Mouse (Mus musculus) cerebellum, adult 11 months (tissue): ENCODE measurements at regions not wholly inside any gene's neighbourhood (a gene's known extent, or its start where the extent isn't known, plus 50 kb on each side); places are given as distances from the start of the nearest gene placed in this dataset.
A peak's percentile ranks its signal among the peaks of the same experiment; 100 is the strongest.

Experiments used
- DNase-seq: peaks from one replicate; pipeline ENCODE4 v3.0.0; 2022

DNA sequence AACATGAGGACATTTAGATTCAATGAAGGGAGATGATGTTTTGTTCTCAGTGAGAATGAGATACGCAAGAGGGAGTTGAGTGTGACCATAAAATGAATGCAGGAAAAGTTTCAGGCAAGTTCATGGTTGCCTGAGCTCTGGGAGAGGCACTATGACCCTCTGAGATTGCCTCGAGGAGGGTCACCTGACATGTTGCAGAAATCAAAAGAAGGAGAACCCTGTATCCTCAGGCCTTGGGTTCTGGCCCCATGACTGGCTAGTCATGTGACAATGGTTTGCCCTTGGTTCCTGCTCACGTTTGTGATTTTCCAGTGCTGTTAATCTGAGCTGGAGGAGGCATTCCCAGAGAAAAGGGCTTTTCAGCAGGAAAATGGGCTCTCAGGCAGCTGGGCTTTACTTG lies 98.9 kb downstream of the Mab21l3 start:
- DNase-seq: no peak

GRCm38 (mm10) chr3:101749031-101749632 lies 99.6 kb downstream of the Mab21l3 start:
- no peak for DNase-seq

DNA sequence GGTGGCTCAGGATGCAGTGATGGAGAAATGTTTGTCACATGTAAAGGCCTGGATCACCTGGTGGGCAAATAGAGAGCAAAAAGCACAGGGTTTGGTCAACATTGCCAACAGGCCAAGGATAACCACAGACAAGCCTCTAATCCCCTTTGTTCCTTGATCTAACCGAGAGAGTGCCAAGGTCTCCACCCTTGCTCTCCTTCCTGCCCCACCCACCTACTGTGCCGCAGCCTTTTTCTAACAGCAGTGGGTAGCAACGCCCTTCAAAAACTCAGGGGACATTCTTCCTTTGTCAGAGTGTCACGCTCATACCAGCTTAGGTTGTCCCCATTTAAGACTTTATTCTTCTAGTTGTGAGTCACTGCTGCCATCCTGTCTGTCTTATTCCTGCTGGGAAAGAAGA lies 100.6 kb downstream of the Mab21l3 start:
- no peak for DNase-seq

DNA sequence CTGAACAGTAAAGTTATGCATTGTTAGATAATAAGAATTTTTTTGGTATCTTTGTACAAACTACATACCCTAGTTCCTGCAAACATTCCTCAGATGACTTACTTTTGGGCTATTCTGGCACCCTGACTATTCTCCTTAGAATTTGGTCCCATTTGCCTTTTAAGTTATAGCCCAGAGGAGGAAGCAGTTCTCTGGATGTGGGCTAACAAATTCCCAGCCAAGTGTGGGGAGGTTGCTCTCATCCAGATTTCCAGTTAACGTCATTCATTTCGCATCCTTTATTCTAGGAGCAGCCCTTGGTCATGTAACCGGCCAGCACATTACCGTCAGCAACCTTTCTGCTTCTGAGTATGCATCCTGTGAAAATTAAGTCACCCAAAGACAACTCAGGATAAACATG lies 107.9 kb downstream of the Mab21l3 start:
- no peak for DNase-seq

- no peak for DNase-seq
Measured at GRCm38 (mm10) chr3:101737197-101737596, 111.6 kb downstream of the Mab21l3 start.

- DNase-seq: no peak
Measured at GRCm38 (mm10) chr3:101729044-101729443, 119.7 kb downstream of the Mab21l3 start.

GRCm38 (mm10) chr3:101722926-101723325 lies 118.4 kb upstream of the Atp1a1 start:
- DNase-seq: no peak

DNA sequence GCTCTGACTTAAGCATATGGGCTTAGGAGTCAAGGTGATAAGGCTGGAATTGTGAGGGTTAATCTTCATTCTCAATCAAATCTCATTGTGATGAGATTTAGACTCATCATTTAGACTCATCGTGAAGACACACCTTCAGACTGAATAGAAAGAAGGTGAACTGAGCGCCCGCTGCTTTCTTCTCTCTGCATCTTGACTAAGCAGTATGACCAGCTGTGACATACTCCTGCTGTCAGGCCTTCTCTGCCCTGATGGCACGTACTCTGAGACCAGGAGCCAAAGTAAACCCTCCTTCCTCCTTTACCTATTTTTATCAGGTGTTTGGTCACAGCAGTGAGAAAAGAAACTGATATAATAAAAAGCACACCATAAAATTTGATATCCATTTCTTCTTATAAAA lies 117.5 kb upstream of the Atp1a1 start:
- DNase-seq: no peak

GRCm38 (mm10) chr3:101715416-101715815 lies 110.9 kb upstream of the Atp1a1 start:
- DNase-seq: no peak

DNA sequence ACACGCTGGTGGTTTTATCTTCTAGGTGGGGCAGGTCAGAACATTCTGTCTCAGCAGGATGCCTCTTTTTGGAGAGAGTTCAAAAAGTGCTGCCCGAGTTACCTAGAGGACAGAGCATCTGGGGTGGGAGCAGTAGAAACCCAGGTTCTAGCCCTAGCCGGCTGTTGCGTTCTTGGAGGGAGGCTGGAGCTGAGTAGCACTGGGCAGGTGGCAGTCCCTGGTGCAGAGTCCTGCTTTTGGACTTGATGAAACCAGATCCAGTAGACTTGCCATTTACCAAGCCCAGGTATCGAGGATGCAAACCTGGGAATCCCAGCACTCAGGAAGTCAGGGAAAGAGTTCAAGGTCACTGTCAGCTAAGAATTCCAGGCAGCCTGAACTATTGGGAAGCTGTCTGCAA lies 110.3 kb upstream of the Atp1a1 start:
- no peak for DNase-seq

DNA sequence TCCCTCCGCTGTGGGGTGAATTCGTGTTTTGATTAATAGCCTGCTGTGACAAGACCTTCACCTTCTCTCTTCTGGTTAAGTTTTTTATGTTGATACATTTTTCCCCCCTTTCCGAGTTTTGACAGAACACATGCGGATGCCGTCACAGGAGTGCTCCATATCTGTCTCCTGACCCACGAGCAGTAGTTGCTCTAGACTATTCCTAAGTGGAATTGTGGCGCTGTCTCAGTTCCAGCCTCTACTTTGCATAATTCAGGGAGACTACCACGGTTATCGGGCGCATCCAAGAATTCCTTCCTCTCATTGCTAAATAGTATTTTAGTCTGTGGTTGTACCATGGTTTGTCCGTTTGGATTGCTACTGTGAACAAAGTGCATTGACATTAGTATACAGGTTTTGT lies 109.2 kb upstream of the Atp1a1 start:
- DNase-seq: no peak

GRCm38 (mm10) chr3:101713138-101713638 lies 108.7 kb upstream of the Atp1a1 start:
- no peak for DNase-seq

GRCm38 (mm10) chr3:101712666-101713065 lies 108.2 kb upstream of the Atp1a1 start:
- DNase-seq: no peak

DNA sequence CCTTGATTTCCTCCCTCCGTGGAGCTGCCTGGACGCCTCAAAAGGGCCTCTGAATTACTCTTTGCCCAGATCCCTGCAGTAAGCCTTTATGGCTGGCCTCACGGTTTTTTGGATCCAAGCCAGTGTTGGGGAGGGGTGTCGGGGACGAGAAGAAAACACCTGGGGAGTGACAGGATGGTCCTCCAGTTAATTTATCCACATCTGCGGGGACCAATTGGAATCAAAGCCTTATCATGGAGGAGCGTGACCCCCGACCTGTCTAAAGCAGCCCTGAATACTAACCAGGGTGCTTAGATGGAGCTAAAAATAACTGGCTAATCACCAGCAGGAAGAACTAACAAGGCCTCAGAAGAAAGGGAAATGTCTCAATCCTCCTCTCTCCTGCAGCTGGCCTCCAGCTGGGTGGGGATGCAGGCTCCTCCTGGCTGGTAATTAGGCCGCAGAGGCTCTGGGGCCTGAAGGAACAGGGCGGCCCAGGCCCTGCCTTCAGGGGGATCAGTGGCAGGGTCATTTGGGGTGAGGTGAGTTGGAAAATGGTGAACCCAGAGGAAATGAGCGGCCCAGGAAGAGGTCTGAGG lies 107.2 kb upstream of the Atp1a1 start:
- DNase-seq: no peak

- DNase-seq: no peak
Measured at GRCm38 (mm10) chr3:101709379-101709970, 105.0 kb upstream of the Atp1a1 start.

DNA sequence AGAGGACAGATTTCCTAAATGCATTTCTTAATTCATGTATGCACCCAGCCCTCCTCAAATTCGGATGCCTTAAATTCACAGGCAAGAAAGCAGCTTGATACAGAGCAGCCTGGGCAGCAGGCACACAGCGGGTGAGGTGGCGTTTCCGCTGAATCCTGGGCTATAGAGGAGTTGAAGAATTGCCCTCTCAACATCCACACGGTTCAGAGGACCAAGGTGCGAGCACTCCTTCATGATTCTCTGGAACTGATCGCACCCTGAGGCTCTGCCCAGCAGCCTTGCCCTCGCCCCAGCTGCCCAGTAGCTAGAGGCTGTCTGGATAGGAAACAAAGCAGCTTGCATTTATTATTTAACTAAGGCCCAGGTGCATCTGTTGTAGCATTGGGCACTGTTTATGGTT lies 104.3 kb upstream of the Atp1a1 start:
- DNase-seq: no peak

- no peak for DNase-seq
Measured at GRCm38 (mm10) chr3:101704919-101705318, 100.4 kb upstream of the Atp1a1 start.

DNA sequence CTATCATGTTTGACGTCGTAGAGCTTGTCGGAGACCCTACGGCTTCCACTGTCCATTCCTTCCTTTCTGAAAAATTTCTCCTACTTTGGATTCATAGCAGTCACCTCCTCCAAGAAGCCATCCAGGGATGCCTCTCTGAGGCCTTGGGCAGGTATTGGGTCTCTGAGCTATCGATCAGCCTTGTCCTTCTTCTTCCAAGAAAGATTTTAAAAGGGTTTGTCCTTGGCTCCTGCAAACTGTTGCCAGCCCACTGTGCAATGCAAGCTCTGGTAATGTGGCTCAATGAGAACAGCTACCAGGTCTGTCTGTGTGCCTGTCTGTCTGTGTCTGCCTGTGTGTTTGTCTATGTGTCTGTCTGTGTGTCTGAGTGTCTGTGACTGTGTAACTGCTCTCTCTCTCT lies 99.8 kb upstream of the Atp1a1 start:
- DNase-seq: no peak

GRCm38 (mm10) chr3:101701763-101702173 lies 97.3 kb upstream of the Atp1a1 start:
- no peak for DNase-seq

DNA sequence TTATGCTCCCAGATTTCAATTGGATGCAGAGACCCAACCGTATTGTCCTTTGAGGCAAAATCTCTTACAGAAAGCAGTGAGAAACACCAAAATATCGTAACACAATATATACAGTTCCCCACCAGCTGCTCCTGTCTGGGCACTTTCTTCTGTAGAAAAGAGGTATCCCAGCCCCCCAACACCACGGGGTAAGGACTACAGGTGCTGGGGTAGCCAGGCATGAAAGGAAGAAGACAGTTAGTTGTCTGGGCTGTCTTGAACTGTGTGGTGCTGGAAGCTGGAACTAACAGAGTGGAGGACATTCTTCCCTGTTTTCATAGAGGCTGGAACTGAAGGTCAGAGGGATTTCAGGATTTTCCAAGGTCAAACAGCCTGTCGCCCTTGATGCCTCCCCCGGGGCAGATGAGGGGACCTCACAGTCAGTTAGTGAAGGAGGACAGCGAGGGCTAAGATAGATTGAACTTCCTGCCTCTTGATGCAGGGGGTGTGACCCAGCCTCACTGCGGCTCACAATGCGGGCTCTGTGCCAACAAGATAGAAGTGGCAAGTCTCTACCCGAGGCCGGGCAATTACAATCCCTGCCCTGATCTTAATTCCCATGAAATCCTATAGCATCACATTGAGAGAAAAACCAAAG lies 96.6 kb upstream of the Atp1a1 start:
- DNase-seq: no peak

DNA sequence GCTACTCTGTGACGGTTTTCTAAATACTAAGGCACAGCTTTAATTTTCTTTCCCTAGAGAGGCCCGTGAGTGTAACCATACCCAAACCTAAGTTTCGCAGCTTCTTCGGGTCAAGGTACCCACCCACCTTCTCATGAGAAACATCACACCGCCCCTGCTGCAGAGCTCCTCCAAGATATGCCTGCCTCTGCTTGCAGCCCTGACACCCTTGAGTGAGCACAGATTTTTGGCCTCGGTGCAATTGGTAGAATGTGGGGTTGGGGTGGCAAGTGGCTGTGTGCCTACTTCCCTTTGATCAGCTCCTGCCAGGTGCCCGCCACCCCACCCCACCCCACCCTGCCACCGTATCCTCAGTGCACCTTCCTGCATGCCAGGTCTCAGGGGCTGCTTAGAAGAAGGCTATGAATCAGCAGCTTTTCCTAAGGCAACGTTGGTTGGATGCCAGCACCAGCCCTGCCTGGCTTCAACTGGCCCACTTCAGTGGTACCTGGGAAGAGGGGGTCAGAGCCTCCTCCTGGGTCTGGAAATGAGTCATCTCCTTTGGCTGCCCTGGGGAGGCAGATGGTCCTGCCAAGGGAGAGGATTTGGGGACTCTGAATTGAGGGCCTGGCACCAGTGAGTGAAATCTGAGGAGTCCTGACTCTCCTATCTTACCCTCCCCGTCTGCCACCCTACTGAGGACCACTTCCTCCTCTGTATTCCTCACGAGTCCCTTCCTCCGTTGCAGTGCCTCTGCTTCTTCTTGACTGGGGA lies 95.6 kb upstream of the Atp1a1 start:
- DNase-seq: peak; percentile 94

GRCm38 (mm10) chr3:101696832-101697231 lies 92.3 kb upstream of the Atp1a1 start:
- DNase-seq: no peak

DNA sequence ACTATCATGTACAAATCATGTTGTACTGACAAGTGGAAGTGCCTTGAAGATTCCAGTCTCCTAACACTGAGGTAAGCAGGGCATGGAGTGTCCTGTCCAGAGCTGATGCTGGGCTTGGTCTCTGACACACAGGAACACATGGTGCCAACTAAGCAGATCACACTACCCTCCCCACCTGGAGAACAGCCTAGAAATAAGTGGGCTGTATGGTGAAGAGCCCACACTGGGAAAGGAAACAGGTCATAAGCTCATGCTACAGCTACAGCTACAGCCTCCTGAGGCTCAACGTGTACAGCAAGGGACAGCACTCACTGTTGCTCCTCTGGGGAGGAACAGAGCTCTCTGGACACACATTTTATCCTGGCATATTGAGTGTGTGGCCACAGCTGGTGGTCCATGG lies 89.8 kb upstream of the Atp1a1 start:
- no peak for DNase-seq
